Mouse (Mus musculus): ENCODE results near the gene Trio.

DNA sequence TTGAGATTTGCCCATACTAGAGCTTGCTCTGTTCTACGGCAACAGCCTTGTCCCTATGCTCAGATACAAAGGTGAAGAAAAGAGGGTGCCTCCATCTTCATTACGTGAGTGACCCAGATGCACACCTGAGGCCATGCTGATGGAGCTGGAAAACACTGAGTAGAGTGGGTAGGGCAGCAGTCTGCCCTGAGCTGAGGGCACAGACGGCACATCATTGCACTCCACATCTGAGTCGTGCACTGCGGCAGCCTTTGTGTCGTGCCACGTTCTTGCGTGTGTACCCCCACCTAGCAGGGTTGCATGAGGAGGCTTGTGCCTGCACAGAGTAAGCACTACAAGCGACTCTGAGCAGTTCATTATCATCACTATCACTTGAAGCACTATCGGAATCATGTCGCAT lies 80.8 kb downstream of the Trio start:
- TF ChIP-seq CTCF (IDR thresholded peaks at IDR 0.05; ENCODE audit: low read depth) (no peak), EP300 (optimal IDR thresholded peaks at IDR 0.05) (no peak)

Data from stomach, postnatal 0 days (tissue).